Mouse (Mus musculus): ENCODE measurements at regions not wholly inside any gene's neighbourhood (a gene's known extent, or its start where the extent isn't known, plus 50 kb on each side); places are given as distances from the start of the nearest gene placed in this dataset.
"Not testable (repeated sequence)": the region's sequence is repeated elsewhere in the genome, so short reads cannot be mapped to it uniquely, and the experiment has no call there.

DNA sequence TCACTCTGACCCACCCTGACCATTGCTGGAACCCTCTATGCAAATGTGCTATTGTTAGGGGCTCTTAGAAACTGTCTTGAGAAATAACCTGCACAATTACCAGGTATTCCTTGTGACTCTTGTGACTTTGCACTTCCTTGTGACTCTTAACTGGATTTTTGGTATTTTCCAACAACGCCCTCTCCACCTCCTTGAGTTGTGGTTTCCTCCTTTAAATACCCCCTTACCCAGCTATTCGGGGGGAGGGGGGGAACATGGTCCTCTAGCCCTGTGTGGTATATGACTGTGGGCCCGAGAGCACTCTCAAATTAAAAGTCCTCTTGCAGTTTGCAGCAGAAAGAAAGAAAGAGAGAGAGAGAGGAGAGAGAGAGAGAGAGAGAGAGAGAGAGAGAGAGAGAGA lies 61.6 kb upstream of the Plcxd3 start:
- not testable (repeated sequence) for H3K36me3 ChIP-seq (ENCODE audit: control insufficient read depth, insufficient read depth); H3K9ac ChIP-seq (replicated peaks; ENCODE audit: low read depth, low read length); H3K27me3 ChIP-seq (replicated peaks; ENCODE audit: control insufficient read depth, insufficient read depth, low read length); H3K4me3 ChIP-seq (replicated peaks; ENCODE audit: low read length); ATAC-seq; H3K4me2 ChIP-seq (ENCODE audit: low read length); H3K9me3 ChIP-seq (ENCODE audit: control insufficient read depth, low read length); H3K4me1 ChIP-seq (replicated peaks; ENCODE audit: control insufficient read depth, insufficient read depth, low read length); H3K27ac ChIP-seq (ENCODE audit: low read length)
- WGBS, result 92% methylated on average over 3 of the region's 3 CpGs

DNA sequence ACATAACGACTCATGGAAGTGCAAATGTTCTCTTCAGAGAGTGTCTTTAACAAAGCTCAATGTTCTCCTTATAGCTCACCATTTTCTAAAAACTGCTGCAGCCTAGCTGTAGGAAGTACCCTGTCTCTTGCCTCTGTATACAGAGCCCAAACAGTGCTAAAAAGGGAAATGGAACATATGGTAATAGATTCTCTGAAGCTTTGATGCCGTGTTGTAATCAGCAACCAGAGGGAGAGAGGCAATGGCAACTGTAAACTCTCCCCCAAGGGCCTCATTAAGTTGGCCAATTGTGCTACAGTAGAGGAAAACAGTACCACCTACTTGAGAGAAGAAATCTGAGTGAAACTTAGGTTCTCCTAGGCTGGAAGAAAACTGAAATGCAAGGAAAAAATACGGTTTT lies 59.4 kb upstream of the Plcxd3 start:
- H3K9ac ChIP-seq (replicated peaks; ENCODE audit: low read depth, low read length), result no peak overlapping the region
- H3K27me3 ChIP-seq (replicated peaks; ENCODE audit: control insufficient read depth, insufficient read depth, low read length), result no peaks in the 10 kb centered on the region
- no peak overlapping the region for H3K4me2 ChIP-seq (ENCODE audit: low read length)
- H3K4me1 ChIP-seq (replicated peaks; ENCODE audit: control insufficient read depth, insufficient read depth, low read length), result no peaks in the 10 kb centered on the region
- 30% methylated on average over 3 of the region's 3 CpGs for WGBS
- H3K27ac ChIP-seq (ENCODE audit: low read length), result no peak overlapping the region
- H3K9me3 ChIP-seq (ENCODE audit: control insufficient read depth, low read length), result no peaks in the 10 kb centered on the region
- no peak overlapping the region for H3K4me3 ChIP-seq (replicated peaks; ENCODE audit: low read length)
- no peaks in the 10 kb centered on the region for H3K36me3 ChIP-seq (ENCODE audit: control insufficient read depth, insufficient read depth)
- ATAC-seq, result no peak
